Mouse (Mus musculus) intestine, embryonic 14.5 days (tissue): Measurements from ENCODE around the gene 1810009A15Rik. TPM values are rescaled to one million over a fixed set of nuclear protein-coding genes. Genes with fewer than 3 reads are reported as not detected.

Source experiments
- ATAC-seq: fragments of 200-750 bp; cut with Nextera tagmentation; replicated peaks from 2 replicates; pipeline ENCODE4 v1.8.0; 2017; ENCODE audit warnings: low read depth, moderate number of reproducible peaks, moderate TSS enrichment, moderate library complexity; ENCODE audit not compliant: low FRiP score, low TSS enrichment
- DNase-seq: peaks from one replicate; pipeline ENCODE4 v3.0.0-alpha.2; 2018; ENCODE audit warnings: low spot score
- H3K27ac ChIP-seq: fragments of 300-500 bp; sonication (generic); 2 replicates; pipeline ENCODE4 v1.5.1; 2014; ENCODE audit warnings: low read depth, mild to moderate bottlenecking, control low read depth
- H3K27me3 ChIP-seq: fragments of 300-500 bp; sonication (generic); replicated peaks from 2 replicates; pipeline ENCODE4 v1.6.1; 2014; ENCODE audit warnings: low read length, control low read depth; ENCODE audit not compliant: control insufficient read depth, insufficient read depth
- H3K36me3 ChIP-seq: fragments of 300-500 bp; sonication (generic); 2 replicates; pipeline ENCODE4 v1.6.1; 2014; ENCODE audit warnings: low read length, control low read depth; ENCODE audit not compliant: control insufficient read depth, insufficient read depth
- H3K4me1 ChIP-seq: fragments of 300-500 bp; sonication (generic); replicated peaks from 2 replicates; pipeline ENCODE4 v1.6.1; 2014; ENCODE audit warnings: low read length, control low read depth, mixed read lengths; ENCODE audit not compliant: control insufficient read depth, insufficient read depth
- H3K4me2 ChIP-seq: fragments of 300-500 bp; sonication (generic); 2 replicates; pipeline ENCODE4 v1.6.1; 2014; ENCODE audit warnings: low read length
- H3K4me3 ChIP-seq: fragments of 300-500 bp; sonication (generic); 2 replicates; pipeline ENCODE4 v1.5.1; 2014; ENCODE audit warnings: low read depth, low read length, control low read depth, mixed read lengths
- H3K9ac ChIP-seq: fragments of 300-500 bp; sonication (generic); 2 replicates; pipeline ENCODE4 v1.6.1; 2014; ENCODE audit warnings: mild to moderate bottlenecking, low read length
- H3K9me3 ChIP-seq: fragments of 300-500 bp; sonication (generic); 2 replicates; pipeline ENCODE4 v1.6.1; 2016; ENCODE audit warnings: low read length, control low read depth; ENCODE audit not compliant: control insufficient read depth
- WGBS: fragments of 180-500 bp; shearing (Covaris S2); extraction: QIAGEN DNeasy Blood & Tissue Kit; methylation state at CpG from one replicate; pipeline ENCODE4 v1.1.7; 2014; 5-methylcytosine and 5-hydroxymethylcytosine counted together
- polyA plus RNA-seq: library from polyadenylated mRNA; unstranded; fragments of >200 nt; fragmentation: Nextera tagmentation; extraction: Ambion mirVana; gene quantifications from 2 replicates; pipeline ENCODE4 v1.2.1, GENCODE M21; 2014

1810009A15Rik gene
- 92.8 and 95.9 TPM in 2 replicates for polyA plus RNA-seq

GRCm38 (mm10) chr19:8888511-8889385 is at the start of gene 1810009A15Rik, which contains the start of gene Gm49416:
Gene 1810009A15Rik (plus strand): TSS chr19:8888853.
Gene Gm49416 (plus strand): TSS chr19:8888926.
- Histone ChIP-seq H3K9me3 (no peaks in the 10 kb centered on the region), H3K27me3 (no peaks in the 10 kb centered on the region), H3K36me3 (peaks cover 15% of the 10 kb centered on the region), H3K4me3 (peak within 1 kb of the TSS; percentile 79), H3K4me1 (peaks cover 13% of the 10 kb centered on the region), H3K9ac (peak within 1 kb of the TSS; percentile 97), H3K27ac (peak within 1 kb of the TSS; percentile 88), H3K4me2 (peak within 1 kb of the TSS; percentile 85)
- WGBS = under 1% methylated on average over 58 of the region's 58 CpGs
- DNase-seq = peak; percentile 97
- peak; percentile 93 for ATAC-seq

- Histone ChIP-seq H3K4me1 (peaks cover 23% of the 10 kb centered on the region), H3K9me3 (no peaks in the 10 kb centered on the region), H3K4me3 (peak within 1 kb of the TSS; percentile 61), H3K4me2 (peak within 1 kb of the TSS; percentile 98), H3K9ac (peak within 1 kb of the TSS; percentile 75), H3K36me3 (peaks cover 12% of the 10 kb centered on the region), H3K27me3 (no peaks in the 10 kb centered on the region), H3K27ac (peak within 1 kb of the TSS; percentile 96)
- 62% methylated on average over 11 of the region's 11 CpGs for WGBS
- DNase-seq = no peak
- no peak for ATAC-seq
Observed at GRCm38 (mm10) chr19:8839103-8839907, 49.3 kb upstream of the 1810009A15Rik start, which contains the start of gene Gng3. Gene Gng3 (minus strand): TSS chr19:8839194.

- H3K36me3 ChIP-seq = peaks cover 5% of the 10 kb centered on the region
- no peaks in the 10 kb centered on the region for H3K9me3 ChIP-seq
- DNase-seq (peak; percentile 78), ATAC-seq (no peak; the same call in 1 of the 2 replicates)
- H3K27me3 ChIP-seq = no peaks in the 10 kb centered on the region
- peak overlapping the region; percentile 42 for H3K4me3 ChIP-seq
- peaks cover 23% of the 10 kb centered on the region for H3K4me1 ChIP-seq
- no peak overlapping the region for H3K27ac ChIP-seq
- H3K9ac ChIP-seq = peak overlapping the region; percentile 50
- 24% methylated on average over 29 of the region's 29 CpGs for WGBS
- H3K4me2 ChIP-seq = peak overlapping the region; percentile 60
Observed at GRCm38 (mm10) chr19:8839908-8840791, 48.5 kb upstream of the 1810009A15Rik start.

GRCm38 (mm10) chr19:8841012-8841411 is 47.6 kb upstream of the 1810009A15Rik start:
- DNase-seq (no peak), ATAC-seq (no peak)
- Histone ChIP-seq H3K27me3 (no peaks in the 10 kb centered on the region), H3K9me3 (no peaks in the 10 kb centered on the region), H3K4me3 (peak overlapping the region; percentile 42; the same call in 1 of the 2 replicates), H3K4me1 (peaks cover 23% of the 10 kb centered on the region), H3K36me3 (peaks cover 8% of the 10 kb centered on the region), H3K4me2 (peak overlapping the region; percentile 60), H3K9ac (no peak overlapping the region), H3K27ac (no peak overlapping the region)
- 95% methylated on average over 7 of the region's 7 CpGs for WGBS

GRCm38 (mm10) chr19:8842961-8843360 is 45.7 kb upstream of the 1810009A15Rik start:
- ATAC-seq (no peak), DNase-seq (no peak)
- WGBS = 86% methylated on average over 6 of the region's 6 CpGs
- H3K4me3 ChIP-seq = no peak overlapping the region
- H3K9ac ChIP-seq = no peak overlapping the region
- no peak overlapping the region for H3K4me2 ChIP-seq
- H3K9me3 ChIP-seq = no peaks in the 10 kb centered on the region
- H3K27ac ChIP-seq = no peak overlapping the region
- H3K27me3 ChIP-seq = no peaks in the 10 kb centered on the region
- H3K36me3 ChIP-seq = peaks cover 22% of the 10 kb centered on the region
- H3K4me1 ChIP-seq = peaks cover 23% of the 10 kb centered on the region

DNA sequence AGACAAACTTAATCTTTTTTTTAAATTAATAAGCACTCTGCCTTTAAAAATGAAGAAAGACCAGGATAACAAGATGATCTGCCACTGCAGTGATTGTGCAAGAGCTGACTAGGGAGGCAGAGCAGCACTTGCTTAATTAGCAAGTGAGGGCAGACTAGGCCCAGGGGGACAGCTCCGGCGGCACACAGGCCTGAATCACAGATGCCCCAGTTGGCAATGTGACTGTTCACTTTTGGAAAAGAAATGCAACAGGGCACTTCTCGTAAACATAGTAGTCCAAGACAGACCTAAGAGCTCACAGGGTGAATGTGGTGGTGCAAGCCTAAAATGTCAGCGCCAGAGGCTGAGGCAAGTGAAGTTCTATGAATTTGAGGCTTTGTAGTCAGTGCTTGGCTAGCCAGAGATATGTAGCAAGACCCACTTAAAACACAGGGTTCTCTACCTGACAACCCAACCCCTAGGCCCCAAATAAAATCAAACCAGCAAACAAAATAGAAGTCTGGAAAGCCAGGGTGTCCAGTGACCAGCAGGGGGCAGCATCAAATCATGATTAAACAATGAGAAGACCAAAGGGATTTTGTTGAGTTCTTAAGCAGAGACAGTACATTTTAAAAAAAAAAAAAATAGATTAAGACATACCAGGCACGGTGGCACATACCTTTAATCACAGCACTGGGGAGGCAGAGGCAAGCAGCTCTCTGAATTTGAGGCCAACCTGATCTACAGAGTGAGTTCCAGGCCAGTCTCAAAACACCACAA is 44.1 kb upstream of the 1810009A15Rik start:
- H3K27ac ChIP-seq = no peak overlapping the region
- DNase-seq (peak; percentile 91), ATAC-seq (no peak)
- 63% methylated on average over 5 of the region's 5 CpGs for WGBS
- H3K36me3 ChIP-seq = peaks cover 27% of the 10 kb centered on the region
- H3K4me1 ChIP-seq = peaks cover 13% of the 10 kb centered on the region
- H3K4me3 ChIP-seq = no peak overlapping the region
- no peak overlapping the region for H3K9ac ChIP-seq
- no peak overlapping the region for H3K4me2 ChIP-seq
- no peaks in the 10 kb centered on the region for H3K9me3 ChIP-seq
- H3K27me3 ChIP-seq = no peaks in the 10 kb centered on the region

DNA sequence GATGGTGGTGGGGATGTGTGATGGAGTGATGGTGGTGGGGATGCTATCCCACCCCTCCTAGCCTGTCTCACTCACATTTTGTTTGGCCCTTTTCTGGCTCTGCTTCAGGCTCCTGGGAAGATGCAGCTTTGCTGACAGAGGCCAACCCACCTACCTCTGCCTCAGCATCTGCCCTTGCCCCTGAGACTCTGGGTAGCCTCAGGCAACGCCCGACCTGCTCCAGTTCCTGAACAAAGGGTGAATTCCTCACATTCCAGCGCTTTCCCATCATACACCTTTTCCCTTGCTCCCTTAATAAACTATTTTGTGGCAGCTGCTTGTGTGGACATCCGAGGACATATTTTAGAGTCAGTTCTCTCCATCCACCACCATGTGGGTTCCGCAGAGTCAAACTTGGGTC is 40.3 kb upstream of the 1810009A15Rik start:
- H3K27me3 ChIP-seq = no peaks in the 10 kb centered on the region
- no peak for DNase-seq
- peaks cover 7% of the 10 kb centered on the region; the same call in 1 of the 2 replicates for H3K4me1 ChIP-seq
- no peak overlapping the region for H3K4me3 ChIP-seq
- H3K9ac ChIP-seq = no peak overlapping the region
- no peaks in the 10 kb centered on the region for H3K9me3 ChIP-seq
- H3K4me2 ChIP-seq = no peak overlapping the region
- peaks cover 22% of the 10 kb centered on the region for H3K36me3 ChIP-seq
- 65% methylated on average over 5 of the region's 5 CpGs for WGBS
- no peak for ATAC-seq
- no peak overlapping the region for H3K27ac ChIP-seq
